Mouse (Mus musculus): ENCODE measurements around the gene 1700016C15Rik. TPM values are rescaled to one million over a fixed set of nuclear protein-coding genes. Genes with fewer than 3 reads are reported as not detected.

The 1700016C15Rik gene
- 0.41 and 0.46 TPM in 2 replicates for polyA plus RNA-seq (2015; fragmentation: Nextera tagmentation; extraction: Ambion mirVana)

DNA sequence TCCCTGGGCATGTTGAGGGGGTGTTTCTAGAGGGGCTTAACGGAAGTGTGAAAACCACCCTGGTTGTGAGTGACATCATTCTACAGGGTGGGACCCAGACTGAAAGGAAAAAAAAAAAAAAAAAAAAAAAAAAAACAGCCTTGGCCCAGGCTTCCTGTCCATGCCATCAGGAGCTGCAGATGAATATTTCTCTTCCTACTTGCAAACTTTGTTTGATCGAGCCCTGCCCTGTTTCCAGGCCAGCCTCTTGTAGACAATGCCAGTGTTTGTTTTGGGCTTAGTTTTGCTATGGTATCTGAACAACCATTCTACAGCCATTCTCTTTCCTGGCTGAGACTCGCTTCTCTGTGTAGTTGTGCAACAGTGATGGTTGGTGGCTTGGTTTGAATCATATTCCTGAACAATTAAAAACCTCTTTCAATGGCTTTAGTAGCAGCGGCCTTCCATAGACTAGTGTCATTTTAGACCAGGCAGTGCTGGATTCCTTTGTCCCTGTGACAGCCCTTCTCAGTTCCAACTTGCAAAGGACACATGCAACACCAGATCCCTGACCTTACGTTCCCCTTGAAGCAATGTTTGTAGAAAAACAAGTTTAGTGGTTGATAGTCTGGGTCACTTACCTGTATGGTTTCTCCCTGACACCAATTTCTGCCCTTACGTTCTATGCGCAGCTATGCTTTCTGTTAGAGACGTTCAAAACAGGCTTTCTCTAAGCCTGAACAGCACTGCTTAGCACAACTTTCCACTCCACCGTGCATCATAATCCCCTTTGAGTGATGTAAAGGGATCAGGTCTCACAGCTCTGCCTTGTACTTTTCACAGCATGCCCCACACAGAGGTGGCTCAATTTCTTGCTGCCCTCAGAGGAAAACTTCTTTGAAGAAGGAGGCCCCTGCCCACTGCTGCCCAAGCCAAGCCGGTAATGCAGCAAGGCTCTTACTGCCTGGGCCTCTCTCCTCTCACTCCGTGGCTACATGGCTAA, at the start of gene 1700016C15Rik:
Gene 1700016C15Rik (plus strand): TSS at position 772 of the 982 bp plus-strand sequence.

DNA sequence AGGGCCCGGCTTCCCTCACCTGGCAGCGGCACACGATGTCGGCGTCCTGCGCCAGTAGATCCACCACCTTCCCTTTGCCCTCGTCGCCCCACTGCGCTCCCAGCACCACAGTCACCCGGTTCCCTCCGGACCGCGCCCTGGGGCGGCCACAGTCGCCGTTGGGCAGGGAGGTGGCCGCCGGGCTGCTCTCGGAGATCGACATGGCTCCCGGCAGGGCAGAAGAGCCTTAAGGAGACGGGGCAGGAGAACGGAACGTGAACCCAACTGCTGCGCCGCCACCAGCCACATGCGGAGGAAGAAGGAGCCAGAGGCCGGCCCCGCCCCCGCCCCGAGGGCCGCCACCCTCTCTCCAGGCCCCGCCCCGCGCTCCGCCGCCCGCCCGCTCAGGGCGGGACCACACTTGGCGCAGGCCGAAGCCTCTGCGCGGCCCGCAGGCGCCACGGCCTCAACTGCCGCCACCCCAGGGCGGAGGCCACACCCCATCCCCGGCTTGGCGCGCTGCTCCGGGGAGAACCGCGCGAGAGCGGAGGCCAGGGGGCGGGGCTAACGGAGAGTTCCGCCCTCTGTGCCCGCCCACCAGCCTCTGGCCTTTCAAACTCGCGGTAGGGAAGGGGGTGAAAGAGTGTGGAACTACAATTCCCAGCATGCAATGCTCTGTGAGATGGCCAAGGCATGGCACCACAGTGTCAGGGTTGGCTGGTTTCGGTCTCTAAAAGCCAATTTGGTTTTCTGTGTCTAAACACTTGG, 66.8 kb downstream of the 1700016C15Rik start, which contains the start of gene Adss:
Gene Adss (minus strand): TSS at position 319 of the 747 bp plus-strand sequence.

Other genes starting within 250 kb of the 1700016C15Rik start
- 10.8 and 12.1 TPM in 2 replicates for gene Adss, start 66.7 kb downstream of the 1700016C15Rik start, polyA plus RNA-seq (2015; fragmentation: Nextera tagmentation; extraction: Ambion mirVana)